Mouse (Mus musculus): Measurements from ENCODE around the gene Ocm. TPM values are rescaled to one million over a fixed set of nuclear protein-coding genes. Genes with fewer than 3 reads are reported as not detected.
"Not testable (repeated sequence)": the region's sequence is repeated elsewhere in the genome, so short reads cannot be mapped to it uniquely, and the experiment has no call there.

Ocm gene
- polyA plus RNA-seq, 1 experiment from 2014 or later: not detected

DNA sequence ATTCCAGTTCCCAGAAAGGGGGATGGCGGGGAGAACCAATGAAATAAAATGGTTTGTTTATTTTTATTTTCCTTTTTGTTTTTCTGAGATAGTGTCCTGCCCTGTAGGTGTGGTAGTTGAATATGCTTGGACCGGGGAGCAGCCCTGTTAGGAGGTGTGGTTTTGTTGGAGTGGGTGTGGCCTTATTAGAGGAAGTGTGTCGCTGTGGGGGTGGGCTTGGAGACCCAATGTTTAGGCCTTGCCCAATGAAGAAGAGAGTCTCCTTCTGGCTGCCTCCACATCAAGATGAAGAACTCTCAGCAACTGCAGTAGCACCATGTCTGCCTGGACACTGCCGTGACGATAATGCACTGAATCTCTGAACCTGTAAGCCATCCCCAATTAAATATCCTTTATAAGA lies 13.4 kb upstream of the Ocm start:
- Histone ChIP-seq H3K9ac (replicated peaks) (no peak overlapping the region), H3K36me3 (no peaks in the 10 kb centered on the region), H3K27ac (replicated peaks) (no peak overlapping the region), H3K4me2 (no peak overlapping the region), H3K9me3 (replicated peaks) (no peaks in the 10 kb centered on the region), H3K4me1 (peaks cover 5% of the 10 kb centered on the region; the same call in 1 of the 2 replicates), H3K4me3 (replicated peaks) (no peak overlapping the region), H3K27me3 (replicated peaks) (no peaks in the 10 kb centered on the region)
- WGBS: 95% methylated on average over 5 of the region's 5 CpGs
- ATAC-seq (ENCODE audit: low FRiP score): no peak

DNA sequence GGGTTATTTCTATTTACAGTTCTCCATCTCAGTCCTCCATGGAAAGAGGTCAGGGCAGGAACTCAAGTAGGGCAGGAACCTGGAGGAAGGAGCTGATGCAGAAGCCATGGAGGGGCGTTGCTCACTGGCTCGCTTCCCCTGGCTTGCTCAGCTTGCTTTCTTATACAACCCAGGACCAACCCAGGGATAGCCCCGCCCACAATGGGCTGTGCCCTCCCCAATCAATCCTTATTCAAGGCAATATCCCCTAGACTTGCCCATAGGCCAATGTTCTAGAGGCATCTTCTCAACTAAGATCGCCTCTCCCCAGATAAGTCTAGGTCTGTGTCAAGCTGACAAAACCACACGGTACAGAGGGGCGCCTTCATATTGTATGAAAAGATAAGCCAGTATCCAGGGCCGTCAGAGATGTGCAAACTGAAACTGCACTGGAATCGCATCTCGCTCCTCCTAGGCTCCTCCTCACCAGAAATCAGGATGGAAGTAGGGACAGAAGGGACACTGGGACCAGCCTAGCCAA lies 12.7 kb upstream of the Ocm start:
- no peaks in the 10 kb centered on the region for H3K27me3 ChIP-seq (replicated peaks)
- peaks cover 5% of the 10 kb centered on the region; the same call in 1 of the 2 replicates for H3K4me1 ChIP-seq
- 79% methylated on average over 9 of the region's 9 CpGs for WGBS
- H3K27ac ChIP-seq (replicated peaks): no peak overlapping the region
- no peak overlapping the region for H3K4me2 ChIP-seq
- no peak overlapping the region for H3K4me3 ChIP-seq (replicated peaks)
- ATAC-seq (ENCODE audit: low FRiP score): no peak
- no peaks in the 10 kb centered on the region for H3K9me3 ChIP-seq (replicated peaks)
- no peak overlapping the region for H3K9ac ChIP-seq (replicated peaks)
- no peaks in the 10 kb centered on the region for H3K36me3 ChIP-seq

DNA sequence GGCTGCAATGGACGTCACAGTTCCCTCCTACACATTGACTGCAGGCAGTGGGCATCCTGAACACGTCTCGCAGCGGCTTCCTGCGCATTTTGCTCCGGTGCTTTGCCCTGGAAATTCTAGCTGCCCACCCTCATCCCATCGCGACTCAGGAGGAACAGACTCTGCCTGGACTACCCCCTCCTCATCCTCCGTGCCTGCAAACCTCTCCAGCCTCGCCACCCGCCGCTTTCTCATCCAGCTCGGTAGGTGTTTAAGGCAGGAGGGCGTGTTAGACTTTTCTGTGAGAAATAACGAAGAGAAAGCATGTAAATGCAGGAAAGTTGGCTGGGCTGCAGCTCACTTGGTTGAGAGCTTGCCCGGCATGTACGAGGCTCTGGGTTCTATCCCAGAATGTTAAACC lies 10.5 kb upstream of the Ocm start:
- ATAC-seq (ENCODE audit: low FRiP score): no peak
- Histone ChIP-seq H3K4me2 (0 out of 2 replicates have a peak overlapping the region, but pooled peaks have one; percentile 22), H3K36me3 (no peaks in the 10 kb centered on the region), H3K27ac (replicated peaks) (no peak overlapping the region), H3K4me3 (replicated peaks) (no peak overlapping the region), H3K27me3 (replicated peaks) (no peaks in the 10 kb centered on the region), H3K4me1 (peaks cover 5% of the 10 kb centered on the region; the same call in 1 of the 2 replicates), H3K9ac (replicated peaks) (no peak overlapping the region), H3K9me3 (replicated peaks) (no peaks in the 10 kb centered on the region)
- 60% methylated on average over 17 of the region's 17 CpGs for WGBS

DNA sequence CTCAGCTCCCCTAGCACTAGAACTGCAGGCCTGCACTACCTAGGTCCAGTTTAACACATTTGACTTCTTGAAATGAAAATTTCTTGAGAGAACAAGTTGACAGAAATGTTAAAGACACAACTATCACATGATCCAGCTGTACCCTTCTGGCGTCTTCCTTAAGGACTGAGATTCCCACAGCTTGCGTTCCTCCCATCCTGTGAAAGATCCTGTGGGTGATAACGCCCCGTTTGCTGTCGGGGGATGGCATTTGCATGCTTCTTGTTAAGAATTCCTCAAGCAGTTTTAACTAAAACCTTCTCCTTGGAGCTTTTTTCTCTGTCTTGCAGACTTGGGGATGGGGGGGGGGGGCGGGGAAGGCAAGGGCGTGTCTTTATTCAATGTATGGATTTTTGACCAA lies 8.1 kb upstream of the Ocm start:
- no peaks in the 10 kb centered on the region for H3K9me3 ChIP-seq (replicated peaks)
- 79% methylated on average over 7 of the region's 7 CpGs for WGBS
- H3K27me3 ChIP-seq (replicated peaks): no peaks in the 10 kb centered on the region
- no peak overlapping the region for H3K27ac ChIP-seq (replicated peaks)
- no peak overlapping the region for H3K4me2 ChIP-seq
- no peaks in the 10 kb centered on the region for H3K4me1 ChIP-seq
- no peak for ATAC-seq (ENCODE audit: low FRiP score)
- no peak overlapping the region for H3K4me3 ChIP-seq (replicated peaks)
- no peaks in the 10 kb centered on the region for H3K36me3 ChIP-seq
- no peak overlapping the region for H3K9ac ChIP-seq (replicated peaks)

DNA sequence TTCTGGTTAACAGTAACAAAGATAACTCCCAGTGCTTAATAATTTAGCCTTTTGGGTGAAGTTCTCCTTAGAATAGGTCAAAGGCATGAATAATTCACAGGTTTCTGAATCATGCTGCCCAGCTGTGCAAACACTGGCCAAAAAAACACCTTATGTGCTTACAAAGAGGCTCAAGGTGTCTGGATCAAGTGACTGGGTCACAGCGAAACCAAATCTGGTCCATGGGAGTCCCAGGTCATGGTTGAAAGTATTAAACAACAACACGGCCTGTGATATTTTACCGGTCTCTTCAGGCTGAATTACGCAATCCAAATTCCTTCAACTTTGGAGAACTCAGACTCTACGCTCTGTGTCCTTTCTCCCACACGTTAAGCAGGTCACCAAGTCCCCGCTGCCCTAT lies 6.0 kb upstream of the Ocm start:
- no peak overlapping the region for H3K4me3 ChIP-seq (replicated peaks)
- WGBS: 90% methylated on average over 7 of the region's 7 CpGs
- no peak overlapping the region for H3K27ac ChIP-seq (replicated peaks)
- no peaks in the 10 kb centered on the region for H3K27me3 ChIP-seq (replicated peaks)
- no peaks in the 10 kb centered on the region for H3K4me1 ChIP-seq
- H3K4me2 ChIP-seq: no peak overlapping the region
- no peak overlapping the region for H3K9ac ChIP-seq (replicated peaks)
- H3K9me3 ChIP-seq (replicated peaks): no peaks in the 10 kb centered on the region
- ATAC-seq (ENCODE audit: low FRiP score): no peak
- H3K36me3 ChIP-seq: no peaks in the 10 kb centered on the region

DNA sequence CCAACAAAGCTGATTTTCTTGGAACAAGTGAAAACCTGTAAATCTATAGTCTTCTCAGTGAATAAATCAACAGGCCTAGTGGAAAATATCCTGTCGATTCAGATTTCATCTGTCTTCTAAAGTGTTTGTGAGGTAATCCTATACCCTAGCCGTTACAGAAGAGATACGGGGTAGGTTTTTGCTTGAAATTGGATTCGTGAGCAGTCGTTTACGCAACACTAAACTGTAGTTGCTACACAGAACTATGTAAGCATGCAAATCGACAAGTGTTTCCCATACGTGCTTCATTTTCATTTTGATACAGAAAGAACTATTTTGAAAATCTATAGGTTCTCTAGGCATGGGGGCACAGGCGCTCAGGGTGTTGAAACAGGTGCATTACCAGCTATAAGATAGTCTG lies 10.6 kb downstream of the Ocm start:
- Histone ChIP-seq H3K9ac (replicated peaks) (no peak overlapping the region), H3K9me3 (replicated peaks) (no peaks in the 10 kb centered on the region), H3K27ac (replicated peaks) (no peak overlapping the region), H3K4me3 (replicated peaks) (no peak overlapping the region), H3K27me3 (replicated peaks) (peaks cover 3% of the 10 kb centered on the region; the same call in 1 of the 2 replicates), H3K4me2 (no peak overlapping the region), H3K36me3 (peaks cover 18% of the 10 kb centered on the region), H3K4me1 (peaks cover 12% of the 10 kb centered on the region)
- 92% methylated on average over 9 of the region's 9 CpGs for WGBS
- ATAC-seq (ENCODE audit: low FRiP score): no peak

DNA sequence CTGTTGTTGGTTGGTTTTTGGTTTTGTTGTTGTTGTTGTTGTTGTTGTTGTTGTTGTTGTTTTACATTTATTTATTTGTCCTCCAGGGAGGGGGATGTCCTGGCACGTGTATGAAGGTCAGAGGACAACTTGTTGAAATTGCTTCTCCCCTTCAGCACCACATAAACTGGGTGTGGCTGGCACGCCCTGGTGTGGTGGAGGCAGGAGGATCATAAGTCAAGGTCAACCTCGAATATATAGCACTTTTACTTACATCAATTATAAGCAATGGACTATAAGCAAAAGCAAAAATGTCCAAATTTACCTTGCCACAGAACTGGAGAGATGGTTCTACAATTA lies 11.2 kb downstream of the Ocm start:
- ATAC-seq (ENCODE audit: low FRiP score): no peak
- Histone ChIP-seq H3K9me3 (replicated peaks) (no peaks in the 10 kb centered on the region), H3K4me1 (peaks cover 12% of the 10 kb centered on the region), H3K27me3 (replicated peaks) (peaks cover 3% of the 10 kb centered on the region; the same call in 1 of the 2 replicates), H3K4me2 (peak overlapping the region; percentile 59), H3K36me3 (peaks cover 24% of the 10 kb centered on the region), H3K4me3 (replicated peaks) (peak overlapping the region; percentile 94), H3K27ac (replicated peaks) (no peak overlapping the region), H3K9ac (replicated peaks) (no peak overlapping the region)
- 78% methylated on average over 3 of the region's 3 CpGs for WGBS

DNA sequence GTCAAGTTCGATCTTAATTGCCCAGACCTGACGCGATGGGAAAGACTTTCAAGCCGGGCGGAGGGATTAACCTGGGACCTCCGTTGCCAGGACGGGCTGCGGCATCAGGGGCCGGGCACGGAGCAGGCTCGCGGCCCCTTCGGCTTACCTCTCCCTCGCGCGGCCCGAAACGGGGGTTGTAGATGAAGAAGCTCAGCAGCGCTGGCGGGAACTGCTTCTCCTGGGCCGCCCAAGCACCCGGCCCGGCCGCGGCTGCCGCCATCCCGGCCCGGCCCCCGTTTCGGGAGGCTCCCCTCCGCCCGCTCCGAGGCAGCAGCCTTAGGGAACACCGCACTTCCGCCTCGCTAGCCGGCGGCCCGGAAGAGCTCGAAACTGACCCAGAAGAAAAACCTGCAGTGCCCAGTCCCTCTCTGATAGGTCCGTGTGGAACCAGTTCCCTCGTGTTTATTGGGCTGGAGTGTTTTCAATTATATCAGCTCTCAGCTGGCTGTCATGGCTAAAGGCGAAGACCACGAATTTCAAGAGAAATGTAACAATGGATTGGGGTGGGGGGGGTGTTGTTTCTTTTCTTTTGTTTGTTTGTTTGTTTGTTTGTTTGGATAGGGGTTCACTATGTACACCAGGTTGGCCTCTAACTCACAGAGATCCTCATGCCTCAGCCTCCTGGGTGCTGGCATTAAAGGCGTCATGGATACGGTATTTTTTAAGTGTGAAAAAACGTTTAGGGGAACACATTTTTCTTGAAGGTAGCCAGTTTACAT lies 11.7 kb downstream of the Ocm start, which contains the start of gene Ccz1:
Gene Ccz1 (minus strand): TSS at position 327 of the 761 bp plus-strand sequence.
- Histone ChIP-seq H3K9ac (replicated peaks) (peak within 1 kb of the TSS; percentile 95), H3K4me3 (replicated peaks) (peak within 1 kb of the TSS; percentile 94), H3K36me3 (peaks cover 28% of the 10 kb centered on the region), H3K4me2 (peak within 1 kb of the TSS; percentile 59), H3K27me3 (replicated peaks) (peaks cover 2% of the 10 kb centered on the region; the same call in 1 of the 2 replicates), H3K9me3 (replicated peaks) (no peaks in the 10 kb centered on the region), H3K27ac (replicated peaks) (peak within 1 kb of the TSS; percentile 83), H3K4me1 (peaks cover 12% of the 10 kb centered on the region)
- WGBS: 3% methylated on average over 47 of the region's 47 CpGs
- ATAC-seq (ENCODE audit: low FRiP score): peak; percentile 97

DNA sequence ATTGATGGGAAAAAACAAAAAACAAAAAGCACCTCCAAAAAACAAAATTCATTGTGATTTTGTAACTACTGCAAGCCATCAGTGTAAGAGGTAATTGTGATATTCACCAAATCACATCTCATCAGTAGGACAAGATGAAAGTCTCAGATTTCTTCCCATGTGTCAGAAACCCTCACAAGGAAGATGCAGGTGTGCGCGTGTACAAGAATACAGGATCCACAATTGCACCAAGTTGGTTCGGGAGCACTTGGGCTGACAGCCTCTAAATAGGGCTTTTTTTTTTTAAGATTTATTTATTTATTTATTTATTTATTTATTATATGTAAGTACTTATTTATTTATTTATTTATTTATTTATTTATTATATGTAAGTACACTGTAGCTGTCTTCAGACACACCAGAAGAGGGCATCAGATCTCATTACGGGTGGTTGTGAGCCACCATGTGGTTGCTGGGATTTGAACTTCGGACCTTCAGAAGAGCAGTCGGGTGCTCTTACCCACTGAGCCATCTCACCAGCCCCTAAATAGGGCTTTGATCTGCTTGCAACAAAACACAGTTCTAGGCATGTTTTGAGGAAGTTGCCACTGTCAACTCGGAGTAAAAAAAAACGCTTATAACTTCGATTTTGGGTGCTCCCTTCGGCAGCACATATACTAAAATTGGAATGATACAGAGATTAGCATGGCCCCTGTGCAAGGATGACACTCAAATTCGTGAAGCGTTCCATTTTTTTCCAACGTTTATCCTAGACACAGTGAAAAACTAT lies 12.9 kb downstream of the Ocm start:
- not testable (repeated sequence) for H3K27ac ChIP-seq (replicated peaks); H3K9me3 ChIP-seq (replicated peaks); H3K9ac ChIP-seq (replicated peaks); H3K27me3 ChIP-seq (replicated peaks); ATAC-seq (ENCODE audit: low FRiP score)
- Histone ChIP-seq H3K4me2 (peak overlapping the region; percentile 59), H3K4me3 (replicated peaks) (peak overlapping the region; percentile 94), H3K36me3 (peaks cover 40% of the 10 kb centered on the region), H3K4me1 (peaks cover 12% of the 10 kb centered on the region)
- WGBS: 66% methylated on average over 12 of the region's 13 CpGs

DNA sequence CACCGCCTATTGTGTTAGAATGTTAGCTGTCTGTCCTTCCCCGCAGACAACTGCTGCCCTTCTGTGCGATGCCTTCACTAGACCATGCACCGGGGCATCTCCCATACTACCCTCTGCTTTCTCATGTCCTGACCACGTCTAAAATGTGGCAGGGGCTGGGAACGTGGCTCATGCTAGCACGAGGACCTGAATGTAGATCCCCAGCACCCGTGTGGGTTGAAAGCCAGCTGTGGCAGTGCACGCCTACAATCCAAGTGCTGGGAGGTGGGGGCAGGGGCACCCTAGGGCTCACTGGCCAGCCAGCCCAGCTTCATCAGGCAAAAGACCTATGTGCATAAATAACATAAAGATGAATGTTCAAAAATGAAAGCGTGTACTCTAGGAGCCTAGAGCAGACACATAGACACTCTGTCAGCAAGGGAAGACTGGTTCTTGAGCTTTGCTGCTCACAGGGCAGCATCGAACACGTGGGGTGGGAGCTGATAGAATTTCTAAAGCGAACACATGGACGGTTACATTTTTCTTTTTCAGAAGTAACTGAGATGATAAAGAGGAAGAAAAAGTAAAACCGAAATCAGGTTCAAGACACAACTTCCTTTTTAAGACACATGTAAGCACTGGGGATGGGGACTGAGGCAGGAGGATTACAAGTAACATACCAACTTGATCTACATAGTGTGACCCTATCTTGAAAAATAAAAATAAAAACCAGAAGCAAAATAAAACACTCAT lies 23.8 kb downstream of the Ocm start:
- Histone ChIP-seq H3K36me3 (peaks cover 85% of the 10 kb centered on the region), H3K27ac (replicated peaks) (no peak overlapping the region), H3K9me3 (replicated peaks) (no peaks in the 10 kb centered on the region), H3K27me3 (replicated peaks) (no peaks in the 10 kb centered on the region), H3K4me1 (no peaks in the 10 kb centered on the region), H3K4me2 (no peak overlapping the region), H3K9ac (replicated peaks) (no peak overlapping the region), H3K4me3 (replicated peaks) (no peak overlapping the region)
- WGBS: 91% methylated on average over 15 of the region's 15 CpGs
- ATAC-seq (ENCODE audit: low FRiP score): no peak

DNA sequence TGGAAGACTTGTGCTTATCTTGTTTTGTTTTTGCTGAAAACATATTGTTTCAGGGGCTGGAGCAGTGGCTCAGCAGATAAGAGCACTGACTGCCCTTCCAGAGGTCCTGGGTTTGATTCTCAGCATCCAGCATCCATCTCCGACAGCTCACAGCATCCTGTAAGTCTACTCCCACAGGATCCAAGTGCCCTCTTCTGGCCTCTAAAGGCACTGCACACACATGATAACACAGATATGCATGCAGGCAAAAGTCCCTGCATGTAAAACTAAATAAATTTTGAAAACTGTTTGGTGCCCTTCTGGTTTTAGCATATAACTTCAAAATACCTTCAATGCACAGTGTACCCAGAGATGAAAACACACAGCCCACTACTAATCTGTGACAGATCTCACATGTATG lies 27.1 kb downstream of the Ocm start:
- Histone ChIP-seq H3K9ac (replicated peaks) (no peak overlapping the region), H3K4me1 (no peaks in the 10 kb centered on the region), H3K27me3 (replicated peaks) (no peaks in the 10 kb centered on the region), H3K9me3 (replicated peaks) (no peaks in the 10 kb centered on the region), H3K4me2 (no peak overlapping the region), H3K36me3 (peaks cover 89% of the 10 kb centered on the region), H3K4me3 (replicated peaks) (no peak overlapping the region), H3K27ac (replicated peaks) (no peak overlapping the region)
- WGBS: 93% methylated on average over 1 of the region's 1 CpGs
- no peak for ATAC-seq (ENCODE audit: low FRiP score)

Measured in neural tube, embryonic 15.5 days (tissue).